Mouse (Mus musculus): ENCODE results near the gene Vangl1. TPM values are rescaled to one million over a fixed set of nuclear protein-coding genes. Genes with fewer than 3 reads are reported as not detected.

The Vangl1 gene
- polyA plus RNA-seq, 1 experiment: 25.4 TPM

DNA sequence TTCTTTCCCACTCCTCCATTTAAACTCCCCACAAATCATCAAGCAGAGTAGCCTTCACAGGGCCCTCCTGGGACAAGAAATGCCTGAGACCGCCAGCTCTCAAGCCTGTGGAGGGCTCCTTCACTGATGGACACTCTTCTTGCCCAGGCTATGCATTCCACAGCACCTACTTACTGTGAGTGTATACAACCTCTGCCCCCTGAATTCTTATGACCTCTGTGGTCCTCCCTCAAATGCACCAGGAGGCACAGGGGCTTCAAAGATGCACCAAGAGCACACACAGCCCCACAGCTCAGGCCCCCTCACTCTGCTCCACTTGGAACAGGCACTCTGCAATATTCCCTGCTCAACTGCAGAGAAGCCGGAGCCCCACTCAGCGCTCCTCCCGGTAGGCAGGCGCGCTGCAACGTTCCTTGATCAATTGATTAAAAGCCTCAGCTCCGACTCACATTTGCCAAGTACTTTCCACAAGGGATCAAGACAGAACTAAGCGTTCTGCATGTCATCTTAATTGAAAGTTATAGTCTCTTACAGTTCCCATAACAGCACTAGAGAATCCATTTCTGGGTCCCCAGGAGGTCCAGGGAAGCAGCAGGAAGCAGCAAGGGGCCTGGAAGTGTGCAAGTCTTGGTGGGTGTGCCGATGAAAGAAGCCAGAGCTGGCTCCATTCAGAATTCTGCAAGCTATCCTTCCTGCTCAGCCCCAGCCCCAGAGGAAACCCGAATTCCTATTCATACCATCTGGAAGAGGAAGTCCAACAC lies 10.0 kb downstream of the Vangl1 start:
- Histone ChIP-seq H3K36me3 (ENCODE audit: control insufficient read depth, insufficient read depth) (peaks cover 30% of the 10 kb centered on the region), H3ac (ENCODE audit: control insufficient read depth, insufficient read length, low read depth) (no peak overlapping the region), H3K4me3 (ENCODE audit: insufficient read depth, poor library complexity, severe bottlenecking) (no peak overlapping the region), H3K79me3 (ENCODE audit: low read depth) (peaks cover 33% of the 10 kb centered on the region), H3K27me3 (ENCODE audit: control insufficient read depth, insufficient read depth, insufficient read length) (no peaks in the 10 kb centered on the region), H3K79me2 (ENCODE audit: control insufficient read depth, insufficient read depth) (peaks cover 74% of the 10 kb centered on the region)
- TF ChIP-seq MYOD1 (IDR thresholded peaks at IDR 0.05; ENCODE audit: control insufficient read depth, insufficient read length, low read depth) (no peak), CTCF (IDR thresholded peaks at IDR 0.05; ENCODE audit: control insufficient read depth, insufficient read depth, insufficient read length) (no peak), MAX (IDR thresholded peaks at IDR 0.05) (no peak), MYOG (IDR thresholded peaks at IDR 0.05; ENCODE audit: control insufficient read depth, extremely low read depth, insufficient read length) (no peak), FOSL1 (IDR thresholded peaks at IDR 0.05; ENCODE audit: insufficient read depth, low read length, poor library complexity, severe bottlenecking) (no peak), CEBPB (IDR thresholded peaks at IDR 0.05; ENCODE audit: low read depth) (no peak), USF1 (IDR thresholded peaks at IDR 0.05; ENCODE audit: low read depth) (no peak)

DNA sequence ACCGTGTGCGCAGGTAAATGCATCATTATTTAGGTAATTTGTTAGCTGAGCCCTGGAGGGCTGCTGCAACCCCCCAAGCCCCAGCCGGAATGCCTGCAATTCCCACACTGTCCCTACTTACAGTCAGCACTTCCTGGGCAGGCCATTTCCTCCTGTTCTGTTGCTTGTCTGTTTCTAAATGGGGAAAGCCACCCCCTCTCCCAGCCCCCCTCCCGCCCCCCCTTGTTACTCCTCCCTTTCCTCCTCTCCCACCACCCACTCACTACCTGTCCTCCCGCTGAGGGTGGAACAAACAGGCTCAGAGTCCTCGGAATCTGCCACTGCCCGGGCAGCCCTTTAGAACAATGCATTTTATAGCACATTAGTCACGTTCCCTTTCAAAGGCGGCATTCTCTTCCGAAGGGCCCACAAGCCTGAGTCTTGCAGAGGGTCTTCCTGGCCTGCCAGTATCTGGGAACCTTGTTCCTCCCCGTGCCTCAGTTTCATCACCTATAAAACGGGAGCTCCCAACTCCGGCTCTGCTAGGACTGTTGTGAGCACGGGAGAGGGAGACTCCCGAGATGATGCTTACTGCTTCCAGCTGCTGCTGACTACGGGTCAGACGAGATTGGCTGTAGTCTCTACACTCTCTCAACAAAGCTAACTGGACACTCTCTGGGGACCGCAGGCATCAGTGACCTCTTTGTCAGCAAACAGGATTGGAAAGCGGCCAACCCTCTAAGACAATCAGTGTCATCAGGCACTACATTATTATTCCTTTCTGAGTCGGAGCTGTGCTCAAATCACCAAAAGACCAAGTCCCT lies 10.8 kb downstream of the Vangl1 start:
- Histone ChIP-seq H3K79me3 (ENCODE audit: low read depth) (peaks cover 27% of the 10 kb centered on the region), H3K79me2 (ENCODE audit: control insufficient read depth, insufficient read depth) (peaks cover 66% of the 10 kb centered on the region), H3K36me3 (ENCODE audit: control insufficient read depth, insufficient read depth) (peaks cover 38% of the 10 kb centered on the region), H3K4me3 (ENCODE audit: insufficient read depth, poor library complexity, severe bottlenecking) (no peak overlapping the region), H3K27me3 (ENCODE audit: control insufficient read depth, insufficient read depth, insufficient read length) (no peaks in the 10 kb centered on the region), H3ac (ENCODE audit: control insufficient read depth, insufficient read length, low read depth) (no peak overlapping the region)
- TF ChIP-seq USF1 (IDR thresholded peaks at IDR 0.05; ENCODE audit: low read depth): no peak
- TF ChIP-seq CTCF (IDR thresholded peaks at IDR 0.05; ENCODE audit: control insufficient read depth, insufficient read depth, insufficient read length): no peak
- no peak for TF ChIP-seq CEBPB (IDR thresholded peaks at IDR 0.05; ENCODE audit: low read depth)

DNA sequence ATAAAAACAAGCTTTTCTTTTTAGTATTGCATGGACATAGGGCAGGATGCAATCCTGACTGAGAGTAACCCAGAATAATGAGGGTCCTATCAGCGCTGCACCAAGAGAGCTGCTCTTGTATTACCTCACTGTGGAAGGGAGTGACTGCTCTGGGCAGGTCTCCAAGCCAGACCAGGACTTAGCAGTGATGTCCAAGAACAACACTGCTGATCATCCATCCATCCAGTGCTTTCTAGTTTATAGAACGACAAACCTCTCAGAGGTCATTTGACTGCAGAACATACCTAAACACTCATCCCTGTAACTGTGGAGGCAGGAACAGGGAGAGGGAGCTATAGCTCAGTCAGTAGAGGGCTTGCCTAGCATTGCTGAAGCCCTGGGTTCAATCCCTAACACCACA lies 11.9 kb downstream of the Vangl1 start:
- no peak overlapping the region for H3ac ChIP-seq (ENCODE audit: control insufficient read depth, insufficient read length, low read depth)
- peaks cover 20% of the 10 kb centered on the region for H3K79me3 ChIP-seq (ENCODE audit: low read depth)
- H3K79me2 ChIP-seq (ENCODE audit: control insufficient read depth, insufficient read depth): peaks cover 55% of the 10 kb centered on the region
- TF ChIP-seq USF1 (IDR thresholded peaks at IDR 0.05; ENCODE audit: low read depth) (no peak), CEBPB (IDR thresholded peaks at IDR 0.05; ENCODE audit: low read depth) (no peak), CTCF (IDR thresholded peaks at IDR 0.05; ENCODE audit: control insufficient read depth, insufficient read depth, insufficient read length) (no peak), MYOG (IDR thresholded peaks at IDR 0.05; ENCODE audit: control insufficient read depth, extremely low read depth, insufficient read length) (no peak), FOSL1 (IDR thresholded peaks at IDR 0.05; ENCODE audit: insufficient read depth, low read length, poor library complexity, severe bottlenecking) (no peak), MYOD1 (IDR thresholded peaks at IDR 0.05; ENCODE audit: control insufficient read depth, insufficient read length, low read depth) (no peak), MAX (IDR thresholded peaks at IDR 0.05) (no peak)
- H3K4me3 ChIP-seq (ENCODE audit: insufficient read depth, poor library complexity, severe bottlenecking): no peak overlapping the region
- H3K36me3 ChIP-seq (ENCODE audit: control insufficient read depth, insufficient read depth): peaks cover 44% of the 10 kb centered on the region
- H3K27me3 ChIP-seq (ENCODE audit: control insufficient read depth, insufficient read depth, insufficient read length): no peaks in the 10 kb centered on the region

DNA sequence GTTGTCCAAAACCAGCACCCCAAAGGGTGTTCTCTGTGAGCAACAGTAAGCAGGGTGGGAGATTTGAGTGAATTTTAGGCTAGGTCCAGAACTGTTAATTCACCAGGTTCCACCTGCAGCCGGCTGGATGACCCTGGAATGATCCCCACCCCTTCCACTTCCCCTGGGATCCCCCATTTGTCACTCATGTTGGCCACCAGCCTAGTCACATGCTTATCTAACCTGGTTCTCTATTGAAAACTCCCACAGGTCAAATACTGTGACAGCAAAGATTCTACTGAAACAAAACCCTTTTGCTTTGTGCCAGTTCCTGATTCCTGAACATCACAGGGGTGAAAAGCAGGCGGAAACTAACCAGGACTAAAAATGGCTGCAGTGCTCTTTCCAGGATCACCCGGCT lies 12.9 kb downstream of the Vangl1 start:
- no peak overlapping the region for H3K4me3 ChIP-seq (ENCODE audit: insufficient read depth, poor library complexity, severe bottlenecking)
- peaks cover 45% of the 10 kb centered on the region for H3K79me2 ChIP-seq (ENCODE audit: control insufficient read depth, insufficient read depth)
- H3K79me3 ChIP-seq (ENCODE audit: low read depth): peaks cover 12% of the 10 kb centered on the region
- no peaks in the 10 kb centered on the region for H3K27me3 ChIP-seq (ENCODE audit: control insufficient read depth, insufficient read depth, insufficient read length)
- H3K36me3 ChIP-seq (ENCODE audit: control insufficient read depth, insufficient read depth): peaks cover 45% of the 10 kb centered on the region
- TF ChIP-seq USF1 (IDR thresholded peaks at IDR 0.05; ENCODE audit: low read depth): no peak
- no peak for TF ChIP-seq CEBPB (IDR thresholded peaks at IDR 0.05; ENCODE audit: low read depth)
- no peak for TF ChIP-seq MYOD1 (IDR thresholded peaks at IDR 0.05; ENCODE audit: control insufficient read depth, insufficient read length, low read depth)
- H3ac ChIP-seq (ENCODE audit: control insufficient read depth, insufficient read length, low read depth): no peak overlapping the region

DNA sequence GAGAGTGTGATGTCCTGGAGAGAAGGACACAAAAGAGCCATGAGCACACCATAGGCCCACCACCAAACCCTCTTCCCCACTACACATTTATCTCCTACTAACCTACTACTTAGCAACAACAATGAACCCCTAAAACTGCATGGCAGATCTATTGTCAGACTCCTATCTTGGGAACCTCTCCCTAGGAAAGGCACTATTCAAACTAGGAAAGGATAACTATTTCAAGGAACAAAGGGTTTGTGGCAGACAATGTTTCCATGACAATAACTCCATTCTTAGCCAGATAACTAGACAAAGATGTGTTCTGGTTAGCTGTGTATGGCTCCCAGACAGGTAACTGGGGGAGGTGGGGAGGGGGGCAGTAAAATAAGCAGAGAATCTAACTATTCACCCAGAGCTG lies 13.9 kb downstream of the Vangl1 start:
- TF ChIP-seq MAX (IDR thresholded peaks at IDR 0.05): no peak
- no peak for TF ChIP-seq CEBPB (IDR thresholded peaks at IDR 0.05; ENCODE audit: low read depth)
- no peak for TF ChIP-seq CTCF (IDR thresholded peaks at IDR 0.05; ENCODE audit: control insufficient read depth, insufficient read depth, insufficient read length)
- TF ChIP-seq MYOD1 (IDR thresholded peaks at IDR 0.05; ENCODE audit: control insufficient read depth, insufficient read length, low read depth): no peak
- TF ChIP-seq USF1 (IDR thresholded peaks at IDR 0.05; ENCODE audit: low read depth): no peak
- TF ChIP-seq FOSL1 (IDR thresholded peaks at IDR 0.05; ENCODE audit: insufficient read depth, low read length, poor library complexity, severe bottlenecking): no peak
- TF ChIP-seq MYOG (IDR thresholded peaks at IDR 0.05; ENCODE audit: control insufficient read depth, extremely low read depth, insufficient read length): no peak
- H3K27me3 ChIP-seq (ENCODE audit: control insufficient read depth, insufficient read depth, insufficient read length): no peaks in the 10 kb centered on the region
- H3ac ChIP-seq (ENCODE audit: control insufficient read depth, insufficient read length, low read depth): no peak overlapping the region

More for the DNA sequence above, 13.9 kb downstream of the Vangl1 start:
- peaks cover 45% of the 10 kb centered on the region for H3K79me2 ChIP-seq (ENCODE audit: control insufficient read depth, insufficient read depth)
- H3K36me3 ChIP-seq (ENCODE audit: control insufficient read depth, insufficient read depth): peaks cover 48% of the 10 kb centered on the region
- H3K79me3 ChIP-seq (ENCODE audit: low read depth): peaks cover 16% of the 10 kb centered on the region
- no peak overlapping the region for H3K4me3 ChIP-seq (ENCODE audit: insufficient read depth, poor library complexity, severe bottlenecking)
